Mouse (Mus musculus) midbrain, postnatal 0 days (tissue): ENCODE data around the gene Oca2. TPM values are rescaled to one million over a fixed set of nuclear protein-coding genes. Genes with fewer than 3 reads are reported as not detected.

Experiments
- ATAC-seq: fragments of 200-750 bp; cut with Nextera tagmentation; 2 replicates; pipeline ENCODE4 v1.8.0; 2017; ENCODE audit warnings: moderate number of reproducible peaks, mild to moderate bottlenecking, moderate TSS enrichment, moderate library complexity; ENCODE audit not compliant: low FRiP score
- DNase-seq: peaks from one replicate; pipeline ENCODE4 v3.0.0-alpha.2; 2015; ENCODE audit warnings: low spot score
- H3K27ac ChIP-seq: fragments of 300-500 bp; sonication (generic); 2 replicates; pipeline ENCODE4 v1.5.1; 2014; ENCODE audit warnings: low read depth, mild to moderate bottlenecking, low read length, mixed read lengths
- H3K27me3 ChIP-seq: fragments of 300-500 bp; sonication (generic); 2 replicates; pipeline ENCODE4 v1.6.1; 2014; ENCODE audit warnings: low read length, control low read depth, mixed read lengths; ENCODE audit not compliant: insufficient read depth
- H3K36me3 ChIP-seq: fragments of 300-500 bp; sonication (generic); 2 replicates; pipeline ENCODE4 v1.6.1; 2014; ENCODE audit warnings: low read length, control low read depth, mixed read lengths; ENCODE audit not compliant: insufficient read depth
- H3K4me1 ChIP-seq: fragments of 300-500 bp; sonication (generic); 2 replicates; pipeline ENCODE4 v1.6.1; 2014; ENCODE audit warnings: mild to moderate bottlenecking, control low read depth, antibody characterized with exemption, low read length, mixed read lengths; ENCODE audit not compliant: insufficient read depth
- H3K4me2 ChIP-seq: fragments of 300-500 bp; sonication (generic); 2 replicates; pipeline ENCODE4 v1.6.1; 2014; ENCODE audit warnings: low read depth, mild to moderate bottlenecking, low read length, mixed read lengths; ENCODE audit not compliant: poor library complexity, severe bottlenecking
- H3K4me3 ChIP-seq: fragments of 300-500 bp; sonication (generic); 2 replicates; pipeline ENCODE4 v1.5.1; 2014; ENCODE audit warnings: low read depth, mild to moderate bottlenecking, low read length, moderate library complexity
- H3K9ac ChIP-seq: fragments of 300-500 bp; sonication (generic); replicated peaks from 2 replicates; pipeline ENCODE4 v1.6.1; 2014; ENCODE audit warnings: mild to moderate bottlenecking, low read length, moderate library complexity, mixed read lengths; ENCODE audit not compliant: poor library complexity, severe bottlenecking
- H3K9me3 ChIP-seq: fragments of 300-500 bp; sonication (generic); 2 replicates; pipeline ENCODE4 v1.6.1; 2016; ENCODE audit warnings: low read length, control low read depth
- CTCF ChIP-seq: IDR thresholded peaks from 2 replicates; pipeline ENCODE4 v1.5.1; 2016; ENCODE audit warnings: antibody characterized with exemption, mild to moderate bottlenecking
- WGBS: fragments of 180-500 bp; shearing (Covaris S2); extraction: QIAGEN DNeasy Blood & Tissue Kit; methylation state at CpG from one replicate; pipeline ENCODE4 v1.1.7; 2014; 5-methylcytosine and 5-hydroxymethylcytosine counted together
- polyA plus RNA-seq: library from polyadenylated mRNA; unstranded; fragments of >200 nt; fragmentation: Nextera tagmentation; extraction: Ambion mirVana; gene quantifications from 2 replicates; pipeline ENCODE4 v1.2.1, GENCODE M21; 2015
- total RNA-seq: library from RNA; depleted of rRNA; stranded (reverse); fragments of >200 nt; gene quantifications from 2 replicates; pipeline ENCODE4 v1.2.3, GENCODE M21; 2014

The Oca2 gene
- total and polyA plus RNA-seq, 2 experiments from 2014 or later = 0.23 to 0.93 TPM

GRCm38 (mm10) chr7:56348528-56348927, 109.0 kb downstream of the Oca2 start:
- H3K27ac ChIP-seq = no peak overlapping the region
- 59% methylated on average over 3 of the region's 3 CpGs for WGBS
- no peak overlapping the region for H3K4me3 ChIP-seq
- H3K4me2 ChIP-seq = no peak overlapping the region
- ATAC-seq (no peak), DNase-seq (peak; percentile 57)
- TF ChIP-seq CTCF = peak; percentile 69
- no peaks in the 10 kb centered on the region for H3K4me1 ChIP-seq
- H3K36me3 ChIP-seq = no peaks in the 10 kb centered on the region
- no peaks in the 10 kb centered on the region for H3K27me3 ChIP-seq
- no peaks in the 10 kb centered on the region for H3K9me3 ChIP-seq
- H3K9ac ChIP-seq = no peak overlapping the region

- Histone ChIP-seq H3K4me1 (no peaks in the 10 kb centered on the region), H3K36me3 (no peaks in the 10 kb centered on the region), H3K4me2 (no peak overlapping the region), H3K4me3 (no peak overlapping the region), H3K9me3 (no peaks in the 10 kb centered on the region), H3K27ac (no peak overlapping the region), H3K9ac (no peak overlapping the region), H3K27me3 (no peaks in the 10 kb centered on the region)
- DNase-seq (no peak), ATAC-seq (no peak)
- WGBS = 86% methylated on average over 4 of the region's 4 CpGs
- no peak for TF ChIP-seq CTCF
These were observed 117.2 kb downstream of the Oca2 start for GRCm38 (mm10) chr7:56356658-56357342.

- no peak overlapping the region for H3K4me2 ChIP-seq
- TF ChIP-seq CTCF = no peak
- no peak overlapping the region for H3K27ac ChIP-seq
- H3K36me3 ChIP-seq = no peaks in the 10 kb centered on the region
- no peak overlapping the region for H3K9ac ChIP-seq
- no peak overlapping the region for H3K4me3 ChIP-seq
- no peaks in the 10 kb centered on the region for H3K4me1 ChIP-seq
- DNase-seq (no peak), ATAC-seq (no peak)
- WGBS = 88% methylated on average over 4 of the region's 4 CpGs
- H3K27me3 ChIP-seq = no peaks in the 10 kb centered on the region
- H3K9me3 ChIP-seq = no peaks in the 10 kb centered on the region
These were observed 142.3 kb downstream of the Oca2 start for GRCm38 (mm10) chr7:56381750-56382421.

- Histone ChIP-seq H3K27me3 (no peaks in the 10 kb centered on the region), H3K4me2 (no peak overlapping the region), H3K36me3 (no peaks in the 10 kb centered on the region), H3K4me1 (no peaks in the 10 kb centered on the region), H3K27ac (no peak overlapping the region), H3K4me3 (no peak overlapping the region), H3K9me3 (no peaks in the 10 kb centered on the region), H3K9ac (no peak overlapping the region)
- no peak for DNase-seq
- ATAC-seq = no peak
- 79% methylated on average over 1 of the region's 1 CpGs for WGBS
- no peak for TF ChIP-seq CTCF
These were observed 143.1 kb downstream of the Oca2 start for GRCm38 (mm10) chr7:56382706-56383105.

GRCm38 (mm10) chr7:56388295-56388694, 148.7 kb downstream of the Oca2 start:
- WGBS = 76% methylated on average over 2 of the region's 2 CpGs

GRCm38 (mm10) chr7:56418182-56418836, 178.7 kb downstream of the Oca2 start:
- Histone ChIP-seq H3K27ac (no peak overlapping the region), H3K36me3 (no peaks in the 10 kb centered on the region), H3K9me3 (no peaks in the 10 kb centered on the region), H3K4me3 (no peak overlapping the region), H3K9ac (no peak overlapping the region), H3K4me2 (no peak overlapping the region), H3K4me1 (no peaks in the 10 kb centered on the region), H3K27me3 (no peaks in the 10 kb centered on the region)
- DNase-seq (no peak), ATAC-seq (no peak)
- 42% methylated on average over 6 of the region's 6 CpGs for WGBS
- no peak for TF ChIP-seq CTCF

More at GRCm38 (mm10) chr7:56388295-56388694, 148.7 kb downstream of the Oca2 start:
- Histone ChIP-seq H3K36me3 (no peaks in the 10 kb centered on the region), H3K27me3 (no peaks in the 10 kb centered on the region), H3K9me3 (no peaks in the 10 kb centered on the region), H3K9ac (no peak overlapping the region), H3K4me1 (no peaks in the 10 kb centered on the region), H3K4me2 (no peak overlapping the region), H3K4me3 (no peak overlapping the region), H3K27ac (no peak overlapping the region)
- ATAC-seq (no peak), DNase-seq (no peak)
- no peak for TF ChIP-seq CTCF
